Mouse (Mus musculus) testis, adult 2 months (tissue): ENCODE data around the gene Speer4b.

Source experiments
- CTCF ChIP-seq: fragments of 200-500 bp; IDR thresholded peaks from 2 replicates; pipeline ENCODE4 v1.5.1; 2012; ENCODE audit warnings: low read depth, mild to moderate bottlenecking, inconsistent platforms, low read length, moderate library complexity; ENCODE audit not compliant: control insufficient read depth, insufficient read depth, insufficient replicate concordance
- POLR2A ChIP-seq: fragments of 200-500 bp; IDR thresholded peaks from 2 replicates; pipeline ENCODE4 v1.6.1; 2012; ENCODE audit warnings: low read depth, mild to moderate bottlenecking, inconsistent platforms, low read length, moderate library complexity; ENCODE audit not compliant: control insufficient read depth

- no peak for TF ChIP-seq CTCF
- no peak for TF ChIP-seq POLR2A
These were observed 19.5 kb downstream of the Speer4b start for GRCm38 (mm10) chr5:27481706-27482105.
